In genomic region chr1:139839699-139840098, GRCm38 (mm10) we compare ENCODE assay signal across 25 mouse cellular contexts. TPM values are rescaled to one million over a fixed set of nuclear protein-coding genes. Genes with fewer than 3 reads are reported as not detected.
A peak's percentile ranks its signal among the peaks of the same experiment; 100 is the strongest.
DNase-seq lines count a peak whose midpoint lies in the region; ATAC-seq and TF ChIP-seq lines count a peak whose summit lies in the region.
"Had no signal": no experiment of that assay in that cellular context is flagged by ENCODE, and none has a peak within 500 bp of the region (broad histone marks: within the 10 kb centered on the region; RNA-seq: fewer than 3 reads in every experiment).

No protein-coding gene starts in this region.

- H3K27ac ChIP-seq in hindbrain, embryonic 14.5 days: no peak overlapping the region
- H3K27ac ChIP-seq in hindbrain, embryonic 10.5 days: no peak overlapping the region
- peak overlapping the region; percentile 39; the same call in 1 of the 2 replicates for H3K27ac ChIP-seq in liver, adult 2 months (replicated peaks; ENCODE audit: insufficient read depth, low read depth, low read length)
- H3K27ac ChIP-seq in liver, postnatal 0 days (ENCODE audit: low read depth): no peak overlapping the region

- TF ChIP-seq EP300 in liver, postnatal 0 days (IDR thresholded peaks at IDR 0.05; ENCODE audit: low read depth): no peak

- peaks cover 10% of the 10 kb centered on the region; the same call in 1 of the 2 replicates for H3K79me2 ChIP-seq in liver, adult 2 months (ENCODE audit: control insufficient read depth, insufficient read depth, low read length)

- no peak overlapping the region for H3K4me2 ChIP-seq in hindbrain, embryonic 14.5 days (replicated peaks)
- H3K4me2 ChIP-seq in liver, postnatal 0 days (ENCODE audit: low read depth, low read length): no peak overlapping the region

- peak; percentile 24; the same call in 1 of the 2 replicates for ATAC-seq in hindbrain, embryonic 14.5 days (ENCODE audit: low FRiP score)
- ATAC-seq in liver, postnatal 0 days: no peak
- ATAC-seq: activated CD4-positive, CD25-positive, alpha-beta regulatory T cell, adult 4 months; CD4-positive, CD25-positive, alpha-beta regulatory T cell, adult 4 months; Patski had no signal

- no peak for TF ChIP-seq POLR2A in liver, adult 2 months (IDR thresholded peaks at IDR 0.05; ENCODE audit: extremely low read depth, insufficient read depth, low read length)

- peak; percentile 78 for DNase-seq in heart, adult 11 months
- no peak for DNase-seq in heart, adult 18-20 months
- DNase-seq in hindbrain, embryonic 14.5 days (ENCODE audit: low spot score): no peak
- DNase-seq in hindbrain, embryonic 10.5 days (ENCODE audit: low spot score): no peak
- DNase-seq in liver, adult 2 months (ENCODE audit: extremely low read depth, low read depth, low spot score): peak; percentile 58
- no peak for DNase-seq in liver, postnatal 0 days
- DNase-seq: adrenal gland, adult 2 months; adrenal gland, adult 8-10 months; adrenal gland, postnatal 10 days; adrenal gland, postnatal 14 days; adrenal gland, postnatal 25 days; adrenal gland, postnatal 36 days; B cell, adult 2 months; cerebellum, adult 11 months; cerebellum, adult 11-12 months; cerebellum, adult 18-20 months had no signal

- H3K4me1 ChIP-seq in hindbrain, embryonic 14.5 days (replicated peaks; ENCODE audit: control insufficient read depth, insufficient read depth, low read length): no peaks in the 10 kb centered on the region
- H3K4me1 ChIP-seq in hindbrain, embryonic 10.5 days (replicated peaks): no peaks in the 10 kb centered on the region
- H3K4me1 ChIP-seq in liver, adult 2 months (ENCODE audit: control insufficient read depth, insufficient read depth, low read length): peaks cover 4% of the 10 kb centered on the region
- H3K4me1 ChIP-seq in liver, postnatal 0 days (ENCODE audit: insufficient read depth): no peaks in the 10 kb centered on the region

- H3K9me3 ChIP-seq in hindbrain, embryonic 14.5 days (ENCODE audit: control insufficient read depth, low read length): no peaks in the 10 kb centered on the region
- H3K9me3 ChIP-seq in hindbrain, embryonic 10.5 days: no peaks in the 10 kb centered on the region
- 0 out of 2 replicates have a peak, but pooled peaks cover 3% of the 10 kb centered on the region for H3K9me3 ChIP-seq in liver, postnatal 0 days (ENCODE audit: low read length)

- WGBS in hindbrain, embryonic 14.5 days: 70% methylated on average over 7 of the region's 7 CpGs
- 79% methylated on average over 7 of the region's 7 CpGs for WGBS in hindbrain, embryonic 10.5 days
- 20% methylated on average over 7 of the region's 7 CpGs for WGBS in liver, adult 2 months
- 62% methylated on average over 7 of the region's 7 CpGs for WGBS in liver, postnatal 0 days (ENCODE audit: insufficient replicate concordance)

- no peak overlapping the region for H3K4me3 ChIP-seq in hindbrain, embryonic 14.5 days (replicated peaks; ENCODE audit: low read length)
- H3K4me3 ChIP-seq in hindbrain, embryonic 10.5 days: no peak overlapping the region
- H3K4me3 ChIP-seq in liver, adult 2 months (ENCODE audit: insufficient read depth, low read depth, low read length): no peak overlapping the region
- no peak overlapping the region for H3K4me3 ChIP-seq in liver, postnatal 0 days (ENCODE audit: low read depth, low read length)

- no peak overlapping the region for H3K9ac ChIP-seq in hindbrain, embryonic 14.5 days
- no peak overlapping the region for H3K9ac ChIP-seq in liver, adult 2 months (ENCODE audit: low read depth, low read length)
- no peak overlapping the region for H3K9ac ChIP-seq in liver, postnatal 0 days (replicated peaks)

- TF ChIP-seq CTCF in liver, adult 2 months (IDR thresholded peaks at IDR 0.05; ENCODE audit: low read depth, low read length): no peak
- TF ChIP-seq CTCF in liver, postnatal 0 days (IDR thresholded peaks at IDR 0.05; ENCODE audit: low read depth): no peak

- H3K36me3 ChIP-seq in hindbrain, embryonic 14.5 days (replicated peaks; ENCODE audit: control insufficient read depth, insufficient read depth): no peaks in the 10 kb centered on the region
- H3K36me3 ChIP-seq in hindbrain, embryonic 10.5 days: no peaks in the 10 kb centered on the region
- H3K36me3 ChIP-seq in liver, adult 2 months (ENCODE audit: control insufficient read depth, insufficient read depth, low read length): peaks cover 28% of the 10 kb centered on the region
- no peaks in the 10 kb centered on the region; the same call in 1 of the 2 replicates for H3K36me3 ChIP-seq in liver, postnatal 0 days (replicated peaks; ENCODE audit: insufficient read depth, low read length)
- H3K36me3 ChIP-seq: G1E had no signal

- H3K27me3 ChIP-seq in hindbrain, embryonic 14.5 days (ENCODE audit: control insufficient read depth, insufficient read depth, low read length): no peaks in the 10 kb centered on the region
- H3K27me3 ChIP-seq in hindbrain, embryonic 10.5 days (ENCODE audit: insufficient read depth, poor library complexity, severe bottlenecking): no peaks in the 10 kb centered on the region
- H3K27me3 ChIP-seq in liver, adult 2 months (ENCODE audit: control insufficient read depth, insufficient read depth, low read length): no peaks in the 10 kb centered on the region
- no peaks in the 10 kb centered on the region for H3K27me3 ChIP-seq in liver, postnatal 0 days (ENCODE audit: insufficient read depth, low read length)
- H3K27me3 ChIP-seq: CH12.LX, Patski had no signal

RNA-seq across cellular contexts. Expression of gene Cfhr2, which starts 18.8 kb away (rescaled TPM):
- total RNA-seq in heart, adult 18-20 months (2021): 1 to 10 TPM in 1 of 2 experiments, under 1 TPM in 1; 0.52 to 1.7 TPM
- not detected in 2 replicates for polyA plus RNA-seq in hindbrain, embryonic 14.5 days (2014; fragmentation: Nextera tagmentation; extraction: Ambion mirVana)
- polyA plus RNA-seq in hindbrain, embryonic 10.5 days (2016; fragmentation: Nextera tagmentation; extraction: Ambion mirVana): not detected in 2 replicates
- 940 and 997 TPM in 2 replicates for total RNA-seq in liver, adult 2 months (2014; rRNA removed)
- 224 and 239 TPM in 2 replicates for polyA plus RNA-seq in liver, adult 2 months (2012; rRNA removed)
- 258 and 291 TPM in 2 replicates for polyA plus RNA-seq in liver, postnatal 0 days (2015; fragmentation: Nextera tagmentation; extraction: Ambion mirVana)
- total RNA-seq: CH12.LX, ES-E14, G1E, MEL had no signal
- polyA plus RNA-seq: activated CD4-positive, CD25-positive, alpha-beta regulatory T cell, adult 4 months; adrenal gland, adult 2 months; C2C12; CD4-positive, CD25-positive, alpha-beta regulatory T cell, adult 4 months; G1E; Patski had no signal

RNA-seq across cellular contexts. Expression of gene Gm4788, which starts 58.7 kb away (rescaled TPM):
- total RNA-seq in heart, adult 18-20 months (2021): under 1 TPM in 1 of 2 experiments, not detected in 1; 0.23 TPM
- polyA plus RNA-seq in hindbrain, embryonic 14.5 days (2014; fragmentation: Nextera tagmentation; extraction: Ambion mirVana): not detected in 2 replicates
- polyA plus RNA-seq in hindbrain, embryonic 10.5 days (2016; fragmentation: Nextera tagmentation; extraction: Ambion mirVana): not detected in 2 replicates
- 243 and 248 TPM in 2 replicates for total RNA-seq in liver, adult 2 months (2014; rRNA removed)
- 16.9 and 17.8 TPM in 2 replicates for polyA plus RNA-seq in liver, adult 2 months (2012; rRNA removed)
- polyA plus RNA-seq in liver, postnatal 0 days (2015; fragmentation: Nextera tagmentation; extraction: Ambion mirVana): 9.1 and 11.4 TPM in 2 replicates
- total RNA-seq: CH12.LX, ES-E14, G1E, MEL had no signal
- polyA plus RNA-seq: activated CD4-positive, CD25-positive, alpha-beta regulatory T cell, adult 4 months; adrenal gland, adult 2 months; brain, embryonic 14.5 days; C2C12; CD4-positive, CD25-positive, alpha-beta regulatory T cell, adult 4 months; G1E; Patski had no signal

Comparison
In these comparisons a context has a peak if more than half of its experiments do, and no peak if none do; other contexts are left out.
1. DNase-seq: peak in heart, adult 11 months (single experiment) and liver, adult 2 months (single experiment); none in heart, adult 18-20 months (0 of 2), hindbrain, embryonic 14.5 days (single experiment), hindbrain, embryonic 10.5 days (single experiment) and liver, postnatal 0 days (single experiment).
2. RNA of gene Cfhr2, which starts 18.8 kb away (polyA plus RNA-seq): 258 to 291 TPM in liver, postnatal 0 days and 224 to 239 TPM in liver, adult 2 months; not detected in hindbrain, embryonic 14.5 days and not detected in hindbrain, embryonic 10.5 days; every median in the first group is over 100 times any median in the second.